Mouse (Mus musculus): ENCODE measurements around the gene Zscan2. TPM values are rescaled to one million over a fixed set of nuclear protein-coding genes. Genes with fewer than 3 reads are reported as not detected.

Gene Zscan2
- total RNA-seq, 2 experiments from 2014 or later = 8.0 to 9.6 TPM

GRCm38 (mm10) chr7:80911053-80911452 is 50.3 kb downstream of the Zscan2 start:
- intact Hi-C loops (cut with DNase I) = no loop called here
- no peak for DNase-seq

- intact Hi-C loops (cut with DNase I) = no loop called here
- no peak for DNase-seq
Observed at GRCm38 (mm10) chr7:80912496-80912895, 51.8 kb downstream of the Zscan2 start.

GRCm38 (mm10) chr7:80917916-80918465 is 57.3 kb downstream of the Zscan2 start:
- intact Hi-C loops (cut with DNase I) = no loop called here
- no peak for DNase-seq

GRCm38 (mm10) chr7:80918982-80919646 is 58.4 kb downstream of the Zscan2 start:
- no peak for DNase-seq

GRCm38 (mm10) chr7:80919647-80920008 is 58.9 kb downstream of the Zscan2 start:
- intact Hi-C loops (cut with DNase I) = no loop called here

More at GRCm38 (mm10) chr7:80918982-80919646, 58.4 kb downstream of the Zscan2 start:
- intact Hi-C loops (cut with DNase I) = no loop called here

GRCm38 (mm10) chr7:80923165-80923564 is 62.4 kb downstream of the Zscan2 start:
- peak; percentile 45 to 48 for DNase-seq
- intact Hi-C loops (cut with DNase I) = no loop called here

More at GRCm38 (mm10) chr7:80919647-80920008, 58.9 kb downstream of the Zscan2 start:
- no peak for DNase-seq

Other genes starting within 250 kb of the Zscan2 start
- 10 to 100 TPM; 20.6 to 20.7 TPM for gene Crtc3, start 172.0 kb upstream of the Zscan2 start, total RNA-seq (2021)
- gene Iqgap1, start 34.9 kb upstream of the Zscan2 start, total RNA-seq (2021) = 10 to 100 TPM; 74.3 to 74.9 TPM
- gene Wdr73, start 40.3 kb downstream of the Zscan2 start, total RNA-seq (2021) = 10 to 100 TPM in 1 of 2 experiments, 1 to 10 TPM in 1; 7.9 to 10.6 TPM
- gene Nmb, start 44.2 kb downstream of the Zscan2 start, total RNA-seq (2021) = 1 to 10 TPM; 2.1 to 6.4 TPM
- gene Sec11a, start 86.9 kb downstream of the Zscan2 start, total RNA-seq (2021) = 10 to 100 TPM; 70.2 to 75.0 TPM
- 10 to 100 TPM; 22.9 to 24.9 TPM for gene Zfp592, start 132.8 kb downstream of the Zscan2 start, total RNA-seq (2021)
- 10 to 100 TPM; 85.0 to 90.5 TPM for gene Alpk3, start 196.7 kb downstream of the Zscan2 start, total RNA-seq (2021)